Mouse (Mus musculus): ENCODE results near the gene Ptprc.

DNA sequence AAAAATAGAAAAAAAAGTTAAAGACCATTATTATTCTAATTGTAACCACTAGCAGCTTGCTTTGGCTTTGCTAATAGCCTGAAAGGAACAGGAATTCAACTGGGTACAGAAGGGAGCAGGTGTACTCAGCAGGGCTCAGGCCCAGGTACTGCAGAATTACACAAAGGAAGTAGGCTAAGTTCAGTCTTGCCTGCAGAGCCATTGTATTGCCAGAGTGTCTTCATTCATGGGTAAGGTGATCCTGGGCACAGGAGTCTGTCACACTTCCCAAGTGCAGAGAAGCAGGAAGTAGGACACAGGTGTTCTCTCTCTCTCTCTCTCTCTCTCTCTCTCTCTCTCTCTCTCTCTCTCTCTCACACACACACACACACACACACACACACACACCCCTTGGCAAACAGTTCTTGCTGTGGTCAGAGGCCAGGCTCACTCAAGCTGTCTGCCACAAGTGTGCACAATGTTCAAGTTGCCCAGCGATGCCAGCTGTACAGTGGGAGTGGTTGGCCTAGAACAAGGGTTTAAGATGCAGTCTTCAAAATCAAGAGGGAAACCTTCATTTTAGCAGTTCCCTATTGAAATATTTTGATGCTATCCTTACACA lies 21.2 kb downstream of the Ptprc start:
- TF ChIP-seq POLR2A (IDR thresholded peaks at IDR 0.05; ENCODE audit: insufficient read depth, low read depth, low read length) (no peak), CTCF (IDR thresholded peaks at IDR 0.05) (no peak), EP300 (IDR thresholded peaks at IDR 0.05; ENCODE audit: insufficient read depth, low read depth, low read length) (no peak)

Data from heart, adult 2 months (tissue).